Mouse (Mus musculus) hindbrain, embryonic 11.5 days (tissue): Measurements from ENCODE around the gene Adamts16. TPM values are rescaled to one million over a fixed set of nuclear protein-coding genes. Genes with fewer than 3 reads are reported as not detected.

Experiments used
- ATAC-seq: fragments of 200-750 bp; cut with Nextera tagmentation; 2 replicates; pipeline ENCODE4 v1.8.0; 2017; ENCODE audit warnings: mild to moderate bottlenecking, moderate TSS enrichment, moderate library complexity; ENCODE audit not compliant: low FRiP score
- DNase-seq: peaks from one replicate; pipeline ENCODE4 v3.0.0-alpha.2; 2015; ENCODE audit warnings: low spot score
- H3K27ac ChIP-seq: fragments of 300-500 bp; sonication (generic); 2 replicates; pipeline ENCODE4 v1.5.1; 2014; ENCODE audit warnings: mild to moderate bottlenecking, low read depth, low read length
- H3K27me3 ChIP-seq: fragments of 300-500 bp; sonication (generic); 2 replicates; pipeline ENCODE4 v1.6.1; 2014; ENCODE audit warnings: mild to moderate bottlenecking, low read length, moderate library complexity, mixed read lengths; ENCODE audit not compliant: control insufficient read depth, insufficient read depth
- H3K36me3 ChIP-seq: fragments of 300-500 bp; sonication (generic); 2 replicates; pipeline ENCODE4 v1.6.1; 2014; ENCODE audit warnings: mild to moderate bottlenecking, low read length, moderate library complexity, mixed read lengths; ENCODE audit not compliant: control insufficient read depth, insufficient read depth
- H3K4me1 ChIP-seq: fragments of 300-500 bp; sonication (generic); replicated peaks from 2 replicates; pipeline ENCODE4 v1.6.1; 2014; ENCODE audit warnings: low read length, mixed read lengths; ENCODE audit not compliant: control insufficient read depth, insufficient read depth
- H3K4me2 ChIP-seq: fragments of 300-500 bp; sonication (generic); replicated peaks from 2 replicates; pipeline ENCODE4 v1.6.1; 2014; ENCODE audit warnings: mild to moderate bottlenecking, low read depth, low read length
- H3K4me3 ChIP-seq: fragments of 300-500 bp; sonication (generic); 2 replicates; pipeline ENCODE4 v1.5.1; 2014; ENCODE audit warnings: low read depth, low read length
- H3K9ac ChIP-seq: fragments of 300-500 bp; sonication (generic); 2 replicates; pipeline ENCODE4 v1.6.1; 2014; ENCODE audit warnings: low read depth, low read length
- H3K9me3 ChIP-seq: fragments of 300-500 bp; sonication (generic); 2 replicates; pipeline ENCODE4 v1.6.1; 2016; ENCODE audit warnings: low read length; ENCODE audit not compliant: control insufficient read depth
- WGBS: fragments of 180-500 bp; shearing (Covaris S2); extraction: QIAGEN DNeasy Blood & Tissue Kit; methylation state at CpG from one replicate; pipeline ENCODE4 v1.1.7; 2014; 5-methylcytosine and 5-hydroxymethylcytosine counted together
- polyA plus RNA-seq: library from polyadenylated mRNA; unstranded; fragments of >200 nt; fragmentation: Nextera tagmentation; extraction: Ambion mirVana; gene quantifications from 2 replicates; pipeline ENCODE4 v1.2.1, GENCODE M21; 2014

Adamts16 gene
- polyA plus RNA-seq, 1 experiment from 2014 or later = 1.1 TPM

DNA sequence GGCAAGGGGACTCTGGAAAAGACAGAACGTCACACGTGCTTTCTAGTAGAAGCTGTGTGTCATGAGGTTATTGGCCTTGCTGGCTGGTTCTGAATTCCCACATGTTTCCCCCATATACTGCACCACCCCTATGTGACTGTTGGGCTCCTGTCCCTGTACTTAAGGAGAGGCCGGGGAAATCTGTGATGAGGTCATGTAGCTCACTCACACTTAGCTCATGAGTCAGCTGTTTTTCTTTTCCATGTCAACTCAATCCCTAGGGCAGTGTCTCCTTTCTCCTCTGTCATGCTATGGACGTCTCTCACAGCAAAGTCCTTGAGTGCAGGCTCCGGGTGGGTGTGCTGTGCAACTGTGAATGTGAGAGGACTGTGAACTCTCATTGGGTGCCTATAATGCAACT, 22.6 kb downstream of the Adamts16 start:
- no peak overlapping the region for H3K27ac ChIP-seq
- DNase-seq (no peak), ATAC-seq (no peak)
- H3K4me1 ChIP-seq = no peaks in the 10 kb centered on the region
- no peak overlapping the region for H3K4me3 ChIP-seq
- no peaks in the 10 kb centered on the region for H3K36me3 ChIP-seq
- no peaks in the 10 kb centered on the region for H3K27me3 ChIP-seq
- H3K4me2 ChIP-seq = no peak overlapping the region
- WGBS = 83% methylated on average over 5 of the region's 5 CpGs
- H3K9ac ChIP-seq = no peak overlapping the region
- H3K9me3 ChIP-seq = no peaks in the 10 kb centered on the region

DNA sequence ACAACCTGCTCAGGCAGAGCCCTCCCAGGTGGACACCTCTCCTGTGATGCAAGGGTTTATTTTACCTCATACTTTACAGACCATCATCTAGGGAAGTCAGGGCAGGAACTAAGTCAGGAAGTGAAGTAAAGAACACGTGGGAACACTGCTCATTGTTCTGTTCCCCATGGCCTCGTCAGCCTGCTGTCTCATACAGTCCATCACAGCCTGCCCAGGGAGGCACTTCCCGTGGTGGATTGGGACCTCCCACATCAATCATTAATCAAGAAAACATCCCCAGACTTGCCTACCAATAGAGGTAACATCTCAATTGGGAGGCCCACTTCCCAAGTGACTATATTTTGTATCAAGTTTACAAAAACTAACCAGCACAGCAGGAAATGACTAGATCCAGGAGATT, 27.2 kb downstream of the Adamts16 start:
- 44% methylated on average over 3 of the region's 3 CpGs for WGBS
- H3K36me3 ChIP-seq = no peaks in the 10 kb centered on the region
- H3K4me1 ChIP-seq = no peaks in the 10 kb centered on the region
- no peaks in the 10 kb centered on the region for H3K9me3 ChIP-seq
- H3K4me3 ChIP-seq = no peak overlapping the region
- H3K4me2 ChIP-seq = no peak overlapping the region
- no peak for DNase-seq
- H3K27me3 ChIP-seq = no peaks in the 10 kb centered on the region
- no peak overlapping the region for H3K27ac ChIP-seq
- no peak for ATAC-seq
- no peak overlapping the region for H3K9ac ChIP-seq

DNA sequence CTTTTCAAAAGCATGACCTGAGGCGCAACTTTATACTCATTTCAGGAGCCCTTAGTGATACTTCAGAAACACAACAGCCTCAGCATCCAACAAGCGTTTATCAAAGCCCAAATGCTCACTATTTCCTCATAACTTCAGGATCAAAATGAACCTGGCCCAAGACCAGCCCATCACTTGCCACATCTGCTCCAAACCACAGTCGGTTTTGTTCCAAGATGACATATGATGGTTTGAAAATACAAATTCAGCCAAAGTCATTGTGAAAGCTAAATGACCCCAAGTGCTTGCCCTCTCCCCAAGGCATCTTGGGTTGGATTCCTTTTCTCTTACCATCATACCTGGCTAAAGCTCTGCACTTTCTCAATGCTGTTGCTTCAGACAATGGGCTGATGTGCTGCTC, 36.1 kb downstream of the Adamts16 start:
- DNase-seq (no peak), ATAC-seq (no peak)
- no peak overlapping the region for H3K4me3 ChIP-seq
- H3K9me3 ChIP-seq = no peaks in the 10 kb centered on the region
- no peak overlapping the region for H3K4me2 ChIP-seq
- no peaks in the 10 kb centered on the region for H3K4me1 ChIP-seq
- no peaks in the 10 kb centered on the region for H3K36me3 ChIP-seq
- H3K27me3 ChIP-seq = no peaks in the 10 kb centered on the region
- no peak overlapping the region for H3K9ac ChIP-seq
- no peak overlapping the region for H3K27ac ChIP-seq
- 93% methylated on average over 3 of the region's 3 CpGs for WGBS

DNA sequence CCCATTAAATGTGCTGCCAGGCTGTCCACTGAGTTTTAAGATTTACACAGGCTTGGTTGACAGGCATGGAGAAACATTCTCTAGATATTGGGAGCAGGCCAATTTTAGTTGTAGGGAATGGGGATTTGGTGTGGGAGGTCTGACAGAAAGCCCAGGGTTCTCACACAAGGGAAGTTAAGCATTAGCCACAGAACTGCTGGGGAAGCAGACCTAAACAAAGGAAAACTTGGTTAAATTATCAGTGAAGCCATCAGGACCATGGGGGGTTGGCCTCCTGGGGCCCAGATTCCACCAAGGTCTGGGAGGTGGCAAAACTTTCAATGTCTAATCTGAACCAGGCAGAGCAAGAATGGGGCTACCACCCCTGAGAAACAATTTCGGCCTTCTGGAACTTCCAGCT, 38.8 kb downstream of the Adamts16 start:
- no peaks in the 10 kb centered on the region for H3K27me3 ChIP-seq
- no peak overlapping the region for H3K4me3 ChIP-seq
- no peak overlapping the region for H3K4me2 ChIP-seq
- no peaks in the 10 kb centered on the region for H3K9me3 ChIP-seq
- no peaks in the 10 kb centered on the region for H3K4me1 ChIP-seq
- DNase-seq = no peak
- H3K27ac ChIP-seq = no peak overlapping the region
- no peak for ATAC-seq
- 80% methylated on average over 1 of the region's 1 CpGs for WGBS
- no peaks in the 10 kb centered on the region for H3K36me3 ChIP-seq
- H3K9ac ChIP-seq = no peak overlapping the region

DNA sequence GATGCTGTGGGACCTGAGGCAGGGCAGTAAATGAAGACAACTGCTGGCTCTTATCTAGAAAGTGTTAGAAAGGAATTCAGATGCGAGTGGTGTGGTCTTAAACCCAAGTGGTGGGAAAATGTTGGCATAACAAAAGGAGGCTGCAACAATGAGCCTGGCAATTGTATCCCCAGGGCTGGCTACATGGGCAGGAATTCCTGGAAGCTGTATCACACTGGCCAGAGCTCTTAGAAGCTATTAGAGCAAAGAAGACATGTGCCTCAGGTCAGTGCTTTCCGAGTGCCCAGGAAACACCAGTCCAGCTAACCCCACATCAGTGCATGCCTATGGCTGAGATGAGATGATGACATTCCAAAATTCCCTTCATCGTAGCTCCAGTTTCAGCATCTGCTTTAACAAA, 42.3 kb downstream of the Adamts16 start:
- no peaks in the 10 kb centered on the region for H3K36me3 ChIP-seq
- no peaks in the 10 kb centered on the region for H3K9me3 ChIP-seq
- H3K9ac ChIP-seq = no peak overlapping the region
- no peak for DNase-seq
- no peak overlapping the region for H3K27ac ChIP-seq
- 74% methylated on average over 3 of the region's 3 CpGs for WGBS
- no peak overlapping the region for H3K4me2 ChIP-seq
- H3K27me3 ChIP-seq = no peaks in the 10 kb centered on the region
- no peak overlapping the region for H3K4me3 ChIP-seq
- H3K4me1 ChIP-seq = no peaks in the 10 kb centered on the region
- ATAC-seq = no peak

DNA sequence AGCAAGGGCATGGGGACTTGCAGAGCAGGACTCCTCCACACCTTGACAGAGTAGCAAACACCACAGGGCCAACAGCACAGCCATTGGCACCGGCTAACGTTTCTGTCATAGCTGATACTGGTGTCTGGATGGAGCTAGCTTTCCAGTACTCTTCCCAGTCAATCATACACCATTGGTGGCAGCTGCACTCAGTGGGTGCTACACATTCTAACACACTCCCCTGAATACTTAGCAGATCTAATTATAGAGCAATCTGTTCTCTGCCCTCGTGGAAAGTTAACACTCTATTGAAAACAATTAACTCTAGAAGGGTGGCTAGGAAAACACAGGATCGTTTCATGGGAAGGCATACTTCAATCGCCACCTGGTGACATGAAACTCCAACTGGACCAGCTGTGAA, 43.2 kb downstream of the Adamts16 start:
- no peaks in the 10 kb centered on the region for H3K36me3 ChIP-seq
- H3K27me3 ChIP-seq = no peaks in the 10 kb centered on the region
- no peak overlapping the region for H3K4me2 ChIP-seq
- DNase-seq (no peak), ATAC-seq (no peak)
- no peak overlapping the region for H3K27ac ChIP-seq
- 81% methylated on average over 5 of the region's 5 CpGs for WGBS
- H3K9ac ChIP-seq = no peak overlapping the region
- H3K4me1 ChIP-seq = no peaks in the 10 kb centered on the region
- H3K9me3 ChIP-seq = no peaks in the 10 kb centered on the region
- no peak overlapping the region for H3K4me3 ChIP-seq

DNA sequence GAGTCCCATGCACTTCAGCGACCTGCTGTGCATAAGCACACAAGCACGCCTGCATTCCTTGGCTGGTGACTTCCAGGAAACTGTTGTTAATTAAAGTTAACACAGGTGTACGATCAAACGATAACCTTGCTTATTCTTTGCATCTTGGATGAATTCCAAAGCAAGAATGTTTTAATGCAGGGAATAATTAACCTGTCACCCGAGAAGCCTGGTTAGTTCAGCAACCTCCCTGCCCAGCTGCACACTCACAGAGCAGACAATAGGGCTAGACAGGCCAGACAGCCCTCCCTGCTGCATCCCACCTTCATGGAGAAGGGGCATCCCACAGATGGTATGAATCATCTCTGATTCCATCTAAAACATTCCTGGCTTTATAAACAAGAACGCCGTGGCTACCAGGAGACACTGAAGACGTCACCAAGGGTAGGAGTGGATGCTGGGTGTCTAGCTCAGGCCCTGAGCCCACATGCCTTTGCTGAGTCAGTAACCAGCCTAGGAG, 47.5 kb downstream of the Adamts16 start:
- Histone ChIP-seq H3K27me3 (no peaks in the 10 kb centered on the region), H3K9ac (no peak overlapping the region), H3K36me3 (no peaks in the 10 kb centered on the region), H3K27ac (no peak overlapping the region), H3K4me2 (no peak overlapping the region), H3K4me1 (no peaks in the 10 kb centered on the region), H3K4me3 (no peak overlapping the region), H3K9me3 (no peaks in the 10 kb centered on the region)
- no peak for DNase-seq
- ATAC-seq = no peak
- WGBS = 49% methylated on average over 8 of the region's 8 CpGs

DNA sequence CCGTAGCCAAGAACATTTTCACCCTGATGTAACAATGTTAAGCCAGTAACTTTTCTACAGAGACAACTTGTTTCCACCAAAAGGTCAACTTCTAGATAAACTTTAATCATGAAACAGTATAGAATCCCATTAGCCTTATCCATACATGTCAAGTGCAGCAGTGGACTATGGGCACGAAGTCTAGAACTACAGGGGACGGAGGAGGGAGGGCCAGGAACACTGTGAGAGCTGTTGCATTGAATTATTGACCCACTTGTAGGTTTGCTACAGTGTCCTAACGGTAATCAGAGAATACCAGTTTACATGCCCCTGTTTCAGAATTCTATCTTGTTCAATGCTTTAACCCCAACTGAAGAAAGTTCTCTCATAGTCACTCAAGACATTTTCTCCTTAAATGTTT, 48.0 kb downstream of the Adamts16 start:
- Histone ChIP-seq H3K9me3 (no peaks in the 10 kb centered on the region), H3K27me3 (no peaks in the 10 kb centered on the region), H3K27ac (no peak overlapping the region), H3K4me1 (no peaks in the 10 kb centered on the region), H3K36me3 (no peaks in the 10 kb centered on the region), H3K4me2 (no peak overlapping the region), H3K9ac (no peak overlapping the region), H3K4me3 (no peak overlapping the region)
- no peak for ATAC-seq
- 76% methylated on average over 4 of the region's 4 CpGs for WGBS
- no peak for DNase-seq

DNA sequence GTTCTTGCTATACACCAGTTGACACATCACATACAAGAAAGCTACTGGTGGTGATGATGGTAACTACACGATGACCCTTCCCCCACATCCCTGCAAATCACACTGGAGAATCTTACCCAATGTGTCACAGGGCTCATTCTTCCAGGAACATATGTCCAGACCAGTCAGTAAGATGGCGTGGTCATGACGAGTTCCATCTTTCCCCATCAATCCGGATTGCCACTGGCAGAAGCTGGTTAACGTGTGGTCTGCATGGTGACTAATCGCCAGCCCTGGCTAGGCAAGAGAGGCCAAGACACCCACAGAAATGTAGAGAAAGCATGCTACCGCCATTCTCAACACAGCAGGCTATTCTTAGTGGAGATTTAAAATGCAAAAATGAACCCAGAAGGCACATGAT, 48.7 kb downstream of the Adamts16 start:
- 89% methylated on average over 7 of the region's 7 CpGs for WGBS
- H3K9me3 ChIP-seq = no peaks in the 10 kb centered on the region
- no peaks in the 10 kb centered on the region for H3K4me1 ChIP-seq
- H3K4me2 ChIP-seq = no peak overlapping the region
- no peak overlapping the region for H3K9ac ChIP-seq
- no peaks in the 10 kb centered on the region for H3K27me3 ChIP-seq
- H3K36me3 ChIP-seq = no peaks in the 10 kb centered on the region
- ATAC-seq = no peak
- no peak overlapping the region for H3K27ac ChIP-seq
- H3K4me3 ChIP-seq = no peak overlapping the region
- no peak for DNase-seq
